Mouse (Mus musculus) frontal cortex, postnatal 36 days (tissue): Measurements from ENCODE around the gene Cldn13.
"Not testable (repeated sequence)": the region's sequence is repeated elsewhere in the genome, so short reads cannot be mapped to it uniquely, and the experiment has no call there.

Experiments used
- DNase-seq, 2 experiments: peaks; one replicate each; pipeline ENCODE4 v3.0.0; 2022; ENCODE audit warnings: low spot score in 2 of 2

Cldn13 gene

DNA sequence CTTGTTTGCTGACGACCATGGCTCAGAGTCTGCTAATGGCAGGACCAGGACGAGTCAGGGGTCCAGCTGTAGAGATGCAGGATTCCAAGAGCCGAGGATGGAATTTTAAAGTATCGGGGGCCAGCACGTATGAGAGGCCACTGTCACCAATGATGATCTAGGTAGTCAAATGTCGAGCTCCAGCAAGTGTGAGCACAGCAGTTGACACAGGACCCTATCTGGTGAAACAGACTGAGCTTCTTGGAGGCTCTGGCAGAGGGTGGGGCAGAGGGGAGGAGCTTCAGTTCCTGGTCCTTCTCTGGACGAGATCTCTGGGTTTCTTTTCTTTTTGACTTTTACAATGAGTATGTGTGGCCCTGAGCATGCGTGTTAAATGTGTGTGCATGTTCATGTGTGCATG is at the start of gene Cldn13:
Cldn13 (minus strand) TSS at position 216 of the 400 bp plus-strand sequence.
- no peak for DNase-seq

GRCm38 (mm10) chr5:134964655-134965054 is 49.3 kb upstream of the Cldn13 start:
- not testable (repeated sequence) for DNase-seq

DNA sequence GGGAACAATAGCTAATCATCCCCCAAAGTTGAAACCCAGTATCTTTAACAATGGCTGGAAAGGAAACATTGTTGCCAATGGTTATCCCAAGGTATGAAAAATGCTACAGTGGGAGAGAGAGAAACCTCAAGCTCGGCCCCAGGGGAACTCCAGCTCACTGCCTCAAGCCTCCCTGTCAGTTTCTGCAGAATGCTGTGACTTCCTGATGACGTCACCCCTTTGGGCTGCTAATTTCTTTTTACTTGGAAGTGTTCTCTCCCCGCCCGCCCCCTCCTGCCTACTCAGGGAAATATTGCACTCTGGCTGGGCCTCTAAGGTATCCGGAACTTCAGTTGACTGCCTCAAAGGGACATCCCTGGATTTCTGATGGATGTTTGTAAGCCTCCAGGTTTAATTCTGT is 48.2 kb upstream of the Cldn13 start:
- no peak for DNase-seq

DNA sequence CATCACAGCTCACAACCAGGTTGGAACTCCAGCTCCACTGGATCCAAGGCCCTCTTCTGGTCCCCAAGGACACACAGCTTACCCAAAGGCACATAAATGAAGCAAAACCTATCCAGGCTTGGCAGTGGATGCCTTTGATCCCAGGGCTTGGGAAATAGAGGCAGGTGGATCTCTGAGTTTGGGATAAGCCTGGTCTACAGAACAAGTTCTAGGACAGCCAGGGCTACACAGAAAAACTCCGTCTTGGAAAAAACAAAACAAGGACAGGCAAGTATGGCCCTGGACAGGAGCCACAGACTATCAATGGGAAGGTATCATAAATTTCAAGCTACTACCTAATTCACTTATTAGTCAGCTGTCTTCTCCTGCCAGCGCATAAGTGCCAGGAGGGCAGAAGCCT is 46.2 kb upstream of the Cldn13 start:
- DNase-seq, result no peak

- DNase-seq, result no peak
Observed at GRCm38 (mm10) chr5:134960430-134960829, 45.1 kb upstream of the Cldn13 start.

- DNase-seq, result peak; percentile 15 to 22
Observed at GRCm38 (mm10) chr5:134959114-134959513, 43.8 kb upstream of the Cldn13 start.

DNA sequence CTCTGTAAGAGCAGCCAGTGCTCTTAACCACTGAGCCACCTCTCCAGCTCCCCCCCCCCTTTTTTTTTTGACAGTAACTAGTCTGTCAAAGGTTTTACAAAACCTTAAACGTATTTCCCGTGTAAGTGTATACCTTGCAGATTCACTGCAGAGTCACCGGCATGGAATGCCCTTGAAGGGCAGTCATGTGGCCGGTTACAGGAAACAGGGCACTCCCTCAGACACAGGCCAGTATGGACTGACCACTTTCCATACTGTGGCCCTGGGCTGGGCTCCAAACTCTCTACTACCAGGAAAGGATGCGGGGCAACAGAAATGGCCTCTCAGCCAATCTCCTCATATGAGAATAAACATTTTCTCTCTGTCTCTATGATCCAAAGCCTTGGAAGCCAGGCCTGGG is 40.2 kb upstream of the Cldn13 start:
- DNase-seq, result no peak

DNA sequence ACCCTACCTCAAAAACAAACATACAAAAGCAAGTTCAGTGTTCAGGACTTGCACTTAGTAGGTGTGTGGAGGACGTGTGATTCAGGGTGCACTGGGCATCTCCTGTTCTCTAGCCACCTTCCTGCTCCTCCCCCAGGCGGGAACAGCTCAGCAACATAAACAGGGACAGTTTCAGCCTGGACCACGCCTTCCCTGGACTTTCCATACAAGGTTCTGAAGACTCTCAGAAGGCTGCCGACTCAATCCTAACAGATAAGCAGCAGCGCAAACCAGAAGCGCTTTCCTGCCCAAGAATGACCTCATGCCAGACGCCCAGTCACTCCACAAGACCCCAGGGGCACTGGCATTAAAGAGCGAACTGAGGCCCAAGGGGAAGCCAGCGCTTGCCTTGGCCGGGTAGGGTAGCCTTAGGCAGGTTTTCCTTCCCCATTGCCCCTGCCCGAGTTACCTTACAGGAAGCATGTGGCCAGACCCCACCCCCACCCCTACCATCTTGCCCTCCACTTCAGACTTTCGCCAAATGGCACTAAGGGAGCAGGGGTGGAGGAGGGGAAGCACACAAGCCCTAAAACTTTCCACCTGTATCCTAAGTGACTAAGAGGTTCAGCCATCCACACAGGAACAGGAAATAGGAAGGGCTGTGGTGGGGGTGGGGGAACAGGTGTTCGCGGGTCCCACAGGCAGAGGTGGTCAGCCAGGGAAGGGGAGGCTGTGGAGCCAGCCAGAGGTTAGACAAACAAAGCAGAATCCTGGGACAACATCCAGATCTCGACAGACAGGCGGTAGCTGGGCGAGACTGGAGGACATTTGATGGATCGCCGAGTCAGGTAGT is 35.9 kb upstream of the Cldn13 start:
- DNase-seq, result no peak

GRCm38 (mm10) chr5:134948085-134948439 is 32.7 kb upstream of the Cldn13 start:
- DNase-seq, result no peak

GRCm38 (mm10) chr5:134947420-134948084 is 32.2 kb upstream of the Cldn13 start:
- DNase-seq, result no peak

DNA sequence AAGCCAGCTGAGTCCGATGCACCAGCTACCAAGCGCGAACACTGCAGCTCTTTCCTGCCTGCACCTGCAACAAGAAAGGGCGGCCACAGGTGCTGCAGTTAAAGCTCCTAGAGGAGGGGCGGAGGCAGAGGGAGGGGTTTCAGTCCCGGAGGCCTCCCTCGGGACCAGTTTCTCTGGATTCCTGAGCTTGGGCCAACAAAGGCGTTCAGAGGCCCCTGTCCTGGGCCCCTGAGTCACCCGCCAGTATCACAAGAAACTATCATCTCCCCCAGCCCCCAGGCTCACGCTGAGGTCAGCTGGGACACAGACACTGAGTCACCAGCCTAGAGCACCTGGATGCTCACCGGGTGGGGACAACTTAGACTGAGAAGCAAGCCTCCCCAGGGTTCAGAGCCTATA is 31.5 kb upstream of the Cldn13 start, which contains the start of gene Cldn4:
Cldn4 (minus strand) TSS at position 78 of the 399 bp plus-strand sequence.
- DNase-seq, result no peak

DNA sequence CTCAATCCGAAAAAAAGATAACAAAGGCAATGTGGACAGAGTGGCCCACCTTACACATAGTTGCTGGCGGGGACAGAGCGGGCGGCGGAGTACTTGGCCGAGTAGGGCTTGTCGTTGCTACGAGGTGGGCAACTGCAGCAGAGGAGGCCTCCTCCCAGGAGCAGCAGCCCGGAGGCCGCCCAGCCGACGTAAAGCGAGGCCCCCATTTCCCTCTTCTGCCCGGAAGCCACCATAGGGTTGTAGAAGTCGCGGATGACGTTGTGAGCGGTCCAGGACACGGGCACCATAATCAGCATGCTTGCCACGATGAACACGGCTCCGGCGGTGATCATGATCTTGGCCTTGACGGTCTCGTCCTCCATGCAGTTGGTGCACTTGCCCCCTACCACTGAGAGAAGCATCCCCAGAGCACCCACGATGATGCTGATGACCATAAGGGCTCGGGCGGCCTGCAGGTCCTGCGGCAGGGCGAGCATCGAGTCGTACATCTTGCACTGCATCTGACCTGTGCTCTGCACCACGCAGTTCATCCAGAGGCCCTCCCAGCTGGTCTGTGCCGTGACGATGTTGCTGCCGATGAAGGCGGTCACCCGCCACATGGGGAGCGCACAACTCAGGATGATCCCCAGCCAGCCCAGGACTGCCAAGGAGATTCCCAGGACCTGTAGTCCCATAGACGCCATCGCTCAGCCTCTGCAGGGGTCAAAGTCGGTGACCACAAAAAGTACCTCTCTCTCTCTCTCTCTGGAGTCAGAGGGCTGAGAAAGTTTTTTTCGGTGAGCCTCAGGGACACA is 30.9 kb upstream of the Cldn13 start:
- no peak for DNase-seq

GRCm38 (mm10) chr5:134945266-134945959 is 30.1 kb upstream of the Cldn13 start:
- DNase-seq, result no peak

- no peak for DNase-seq
Observed at GRCm38 (mm10) chr5:134944179-134944578, 28.9 kb upstream of the Cldn13 start.

- no peak for DNase-seq
Observed at GRCm38 (mm10) chr5:134942740-134943139, 27.4 kb upstream of the Cldn13 start.

DNA sequence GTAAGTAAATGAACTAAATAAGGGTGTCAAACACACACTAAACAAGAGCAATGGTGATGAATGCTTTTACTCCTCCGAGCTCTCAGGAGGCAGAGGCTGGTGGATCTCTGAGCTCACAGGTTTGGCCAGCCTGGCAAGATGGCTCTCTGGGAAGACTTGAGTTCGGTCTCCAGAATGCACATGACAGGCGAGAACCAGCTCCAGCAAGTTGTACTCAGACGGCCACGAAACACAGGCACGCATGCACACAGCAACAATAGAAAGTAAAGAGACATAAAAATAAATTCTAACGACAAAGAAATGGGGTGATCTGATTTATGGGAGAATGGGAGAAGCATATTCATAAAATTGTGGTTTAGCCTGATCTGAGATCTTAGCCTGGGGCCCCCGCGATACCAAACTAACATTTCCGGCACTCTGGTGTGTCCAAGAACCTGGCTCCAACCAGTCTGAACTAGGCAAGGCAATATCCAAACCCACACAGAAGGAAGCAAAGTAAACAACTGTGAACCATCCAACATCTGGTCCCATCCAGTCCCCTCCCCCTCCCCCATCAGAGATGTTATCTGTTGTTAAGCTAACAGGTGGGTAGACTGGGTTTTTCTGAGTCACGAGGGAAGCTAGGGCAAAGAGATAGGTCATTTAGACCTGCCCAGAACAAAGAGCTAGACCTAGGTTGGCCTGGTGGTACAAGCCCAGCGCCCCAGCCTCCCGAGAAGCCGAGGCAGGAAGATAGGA is 26.3 kb upstream of the Cldn13 start:
- DNase-seq, result no peak

DNA sequence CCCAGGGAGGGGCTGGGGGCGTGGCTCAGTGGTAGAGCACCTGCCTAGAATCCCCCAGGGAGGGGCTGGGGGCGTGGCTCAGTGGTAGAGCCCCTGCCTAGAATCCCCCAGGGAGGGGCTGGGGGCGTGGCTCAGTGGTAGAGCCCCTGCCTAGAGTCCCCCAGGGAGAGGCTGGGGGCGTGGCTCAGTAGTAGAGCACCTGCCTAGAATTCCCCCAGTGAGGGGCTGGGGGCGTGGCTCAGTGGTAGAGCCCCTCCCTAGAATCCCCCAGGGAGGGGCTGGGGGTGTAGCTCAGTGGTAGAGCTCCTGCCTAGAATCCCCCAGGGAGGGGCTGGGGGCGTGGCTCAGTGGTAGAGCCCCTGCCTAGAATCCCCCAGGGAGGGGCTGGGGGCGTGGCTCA is 24.2 kb upstream of the Cldn13 start:
- DNase-seq, result not testable (repeated sequence)

DNA sequence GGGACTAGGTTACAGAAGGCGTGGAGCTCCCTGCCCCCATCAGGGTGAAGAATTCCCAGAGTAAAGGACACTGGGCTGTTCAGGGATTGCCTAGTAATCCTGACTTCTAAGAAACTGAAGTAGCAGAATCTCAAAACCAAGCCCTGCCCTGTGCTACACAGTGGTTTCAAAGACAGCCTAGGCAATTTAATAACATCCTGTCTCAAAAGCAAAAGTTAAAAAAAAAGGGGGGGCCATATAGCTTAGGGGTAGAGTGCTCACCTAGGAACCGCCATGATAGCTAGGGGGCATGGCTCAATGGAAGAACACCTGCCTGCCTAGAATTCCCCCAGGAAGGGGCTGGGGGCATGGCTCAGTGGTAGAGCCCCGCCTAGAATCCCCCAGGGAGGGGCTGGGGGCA is 23.7 kb upstream of the Cldn13 start:
- DNase-seq, result no peak

DNA sequence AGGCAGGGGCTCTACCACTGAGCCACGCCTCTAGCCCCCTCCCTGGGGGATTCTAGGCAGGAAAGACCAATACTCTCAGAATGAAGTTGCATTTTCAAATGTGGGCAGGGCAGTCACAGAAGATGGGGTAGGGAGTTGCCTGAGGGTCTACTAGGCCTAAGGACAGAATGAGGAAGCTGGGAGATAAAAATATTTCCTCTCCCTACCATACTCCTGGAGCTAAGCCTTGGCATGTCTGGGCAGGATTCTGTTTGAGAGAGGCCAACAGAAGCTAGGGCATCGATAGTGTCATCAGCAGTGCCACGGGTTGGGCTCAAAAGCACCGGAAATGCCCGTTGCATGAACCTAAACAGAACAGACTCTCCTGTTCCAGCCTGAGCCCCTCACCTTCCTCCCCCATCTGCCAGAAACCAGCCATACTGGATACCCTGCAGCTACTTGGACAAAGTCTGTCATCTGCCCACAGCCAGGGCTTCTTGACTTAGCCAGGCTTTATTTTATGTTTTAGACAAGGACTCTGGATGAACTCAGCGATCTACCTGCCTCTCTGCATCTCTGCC is 21.4 kb upstream of the Cldn13 start:
- no peak for DNase-seq

DNA sequence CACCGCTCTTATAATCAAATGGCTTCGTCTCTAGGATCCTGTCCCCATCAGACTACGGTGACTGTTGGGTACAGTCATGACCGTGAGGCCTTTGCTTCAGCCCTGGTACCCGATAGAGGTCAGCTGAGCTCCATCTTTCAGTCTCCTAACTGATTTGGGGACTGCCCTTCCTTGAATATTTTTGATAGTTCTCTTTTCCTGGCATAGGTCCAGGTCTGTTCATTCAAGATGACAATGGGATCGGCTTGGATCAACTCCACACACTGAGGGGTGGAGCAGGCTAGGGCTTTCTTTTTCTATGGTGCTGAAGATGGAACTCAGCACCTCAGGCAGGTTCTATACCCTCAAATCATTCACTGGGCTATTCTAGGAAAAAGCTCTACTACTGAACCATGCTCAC is 20.7 kb upstream of the Cldn13 start:
- no peak for DNase-seq

GRCm38 (mm10) chr5:134934666-134935065 is 19.3 kb upstream of the Cldn13 start:
- no peak for DNase-seq
